Mouse (Mus musculus) CD4-positive helper T cell, adult 2 months (primary cell): ENCODE data around the gene Stk17b.
A peak's percentile ranks its signal among the peaks of the same experiment; 100 is the strongest.
"Not testable (repeated sequence)": the region's sequence is repeated elsewhere in the genome, so short reads cannot be mapped to it uniquely, and the experiment has no call there.

Experiments used
- DNase-seq: peaks from one replicate; pipeline ENCODE4 v3.0.0-alpha.2; 2012; ENCODE audit warnings: low read depth, missing footprints, low spot score

Stk17b gene

GRCm38 (mm10) chr1:53728489-53729225 is 56.4 kb downstream of the Stk17b start:
- no peak for DNase-seq

GRCm38 (mm10) chr1:53726883-53727282 is 58.1 kb downstream of the Stk17b start:
- DNase-seq: no peak

- no peak for DNase-seq
These were observed 63.7 kb downstream of the Stk17b start for GRCm38 (mm10) chr1:53721353-53721752.

GRCm38 (mm10) chr1:53720601-53721351 is 64.2 kb downstream of the Stk17b start:
- no peak for DNase-seq

DNA sequence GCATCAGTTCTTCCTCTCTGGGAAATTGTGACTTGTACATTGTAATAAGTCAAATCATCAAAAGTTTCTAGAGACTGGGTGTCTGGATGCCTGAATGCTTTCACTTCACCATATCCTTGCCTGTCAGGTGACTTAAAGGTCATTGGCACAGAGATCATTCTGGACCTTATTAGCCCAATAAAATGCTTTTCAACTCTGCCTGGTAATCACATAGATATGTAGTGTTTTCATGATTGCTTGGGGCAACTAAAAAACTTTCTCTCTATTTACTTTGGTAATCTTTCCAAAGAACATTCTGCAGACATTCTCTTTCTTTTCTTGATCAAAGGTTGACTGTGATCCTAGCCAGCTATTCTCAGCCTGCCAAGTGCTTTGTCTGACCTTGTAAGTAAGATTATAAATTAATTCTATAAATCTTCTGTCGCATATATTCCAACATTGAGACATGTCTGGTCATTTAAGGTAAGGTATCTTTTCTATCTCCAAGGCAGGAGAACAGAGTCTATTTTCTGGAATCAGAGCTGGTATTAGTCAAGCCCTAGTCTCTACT is 69.0 kb downstream of the Stk17b start:
- no peak for DNase-seq

DNA sequence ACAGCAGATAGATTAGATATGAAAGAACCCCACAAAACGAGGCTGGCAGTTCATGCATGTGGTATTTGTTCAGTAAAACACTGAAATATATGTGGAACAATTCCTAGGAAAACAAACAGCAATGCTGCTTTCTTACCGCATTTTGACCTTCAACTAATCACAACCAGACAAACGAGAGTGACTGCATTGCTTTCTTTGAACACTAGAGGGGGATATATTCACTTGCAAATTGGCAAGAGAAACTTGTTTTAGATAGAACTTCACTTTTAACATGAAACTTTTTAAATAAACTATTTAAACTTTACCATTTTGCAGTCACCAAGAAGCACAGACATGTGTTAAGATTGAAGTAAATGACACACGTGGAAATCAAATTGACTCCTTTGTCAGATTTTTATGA is 69.6 kb downstream of the Stk17b start:
- DNase-seq: peak; percentile 72

GRCm38 (mm10) chr1:53713383-53713782 is 71.6 kb downstream of the Stk17b start:
- DNase-seq: not testable (repeated sequence)

- DNase-seq: no peak
These were observed 74.0 kb downstream of the Stk17b start for GRCm38 (mm10) chr1:53711069-53711468.

- not testable (repeated sequence) for DNase-seq
These were observed 75.4 kb downstream of the Stk17b start for GRCm38 (mm10) chr1:53709602-53710001.

DNA sequence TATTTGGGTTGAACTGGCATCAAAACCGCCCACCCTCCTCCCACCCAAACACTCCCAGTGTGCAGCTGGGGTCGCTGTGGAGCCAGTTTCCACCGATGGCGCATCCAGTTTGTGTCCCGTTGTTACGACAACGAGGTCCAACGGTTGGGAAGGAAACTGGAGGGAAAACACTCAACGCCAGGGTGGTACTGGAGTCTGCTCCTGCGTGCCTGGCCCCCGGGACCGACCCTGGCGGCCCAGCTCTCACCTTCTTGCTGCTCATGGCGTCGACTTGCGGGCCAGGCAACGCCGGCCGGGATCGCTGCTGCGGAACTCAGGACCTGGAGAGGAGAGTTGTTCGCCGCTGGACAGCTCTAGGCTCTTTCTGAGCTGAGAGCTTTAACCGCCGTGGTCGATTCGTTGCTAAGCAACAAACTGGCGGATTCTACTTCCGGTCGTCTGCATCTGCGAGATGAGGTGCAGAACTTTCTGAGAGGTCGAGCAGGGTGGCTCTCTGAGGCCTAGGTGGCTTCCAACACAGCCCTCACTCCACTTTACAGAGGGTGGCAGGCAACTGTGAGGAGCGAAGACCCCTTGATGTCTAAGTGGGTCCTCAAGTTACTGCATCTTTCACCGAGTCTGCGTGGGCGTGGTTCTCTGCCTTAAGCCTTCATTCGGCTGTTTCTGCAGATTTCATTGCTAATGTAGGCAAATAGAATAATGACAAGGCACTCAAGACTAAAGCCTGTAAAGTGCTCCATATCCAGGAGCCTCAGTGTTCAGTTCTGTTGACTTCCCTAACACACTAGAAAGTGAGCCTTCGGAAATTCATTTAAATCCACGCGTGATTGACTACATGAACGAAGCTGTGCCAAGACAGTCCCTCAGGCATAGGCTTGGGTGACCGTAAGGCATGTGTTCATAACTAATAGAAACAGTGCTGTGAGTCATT is 78.3 kb downstream of the Stk17b start, which contains the start of gene Dnah7a:
Gene Dnah7a, minus strand, starts transcription at position 354 of the 931 bp plus-strand sequence.
- DNase-seq: peak; percentile 70
